Mouse (Mus musculus): ENCODE results near the gene Cux1.

Cux1 gene

GRCm38 (mm10) chr5:136568026-136568765 is 906 bp upstream of the Cux1 start:
- peak; percentile 22 to 24 for DNase-seq (ENCODE audit: low spot score in 2 of 2)

DNA sequence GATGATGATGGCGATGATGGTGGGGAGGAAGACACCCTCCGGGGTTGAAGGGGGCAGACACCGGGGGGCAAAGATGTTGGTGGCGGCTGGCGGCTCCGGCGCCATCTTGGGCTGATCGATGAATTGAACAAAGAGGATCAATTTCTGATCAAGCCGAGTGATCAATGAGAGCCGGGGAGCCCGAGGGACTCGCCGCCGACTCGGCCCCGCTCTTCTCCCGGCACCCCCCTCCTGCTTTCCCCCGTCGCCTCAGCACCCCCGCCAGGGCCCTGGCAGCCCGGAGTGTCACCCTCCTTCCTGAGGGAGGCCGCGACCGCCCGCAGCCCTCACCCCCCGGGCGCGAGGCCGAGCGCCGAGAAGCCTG is 496 bp downstream of the Cux1 start:
- no peak for DNase-seq (ENCODE audit: low spot score in 2 of 2)

GRCm38 (mm10) chr5:136566001-136566811 is 1.1 kb downstream of the Cux1 start:
- peak; percentile 52 to 54 for DNase-seq (ENCODE audit: low spot score in 2 of 2)

- peak in 1 of 2 experiments; percentile 40 for DNase-seq (ENCODE audit: low spot score in 2 of 2)
Observed at GRCm38 (mm10) chr5:136565311-136565811, 1.9 kb downstream of the Cux1 start.

DNA sequence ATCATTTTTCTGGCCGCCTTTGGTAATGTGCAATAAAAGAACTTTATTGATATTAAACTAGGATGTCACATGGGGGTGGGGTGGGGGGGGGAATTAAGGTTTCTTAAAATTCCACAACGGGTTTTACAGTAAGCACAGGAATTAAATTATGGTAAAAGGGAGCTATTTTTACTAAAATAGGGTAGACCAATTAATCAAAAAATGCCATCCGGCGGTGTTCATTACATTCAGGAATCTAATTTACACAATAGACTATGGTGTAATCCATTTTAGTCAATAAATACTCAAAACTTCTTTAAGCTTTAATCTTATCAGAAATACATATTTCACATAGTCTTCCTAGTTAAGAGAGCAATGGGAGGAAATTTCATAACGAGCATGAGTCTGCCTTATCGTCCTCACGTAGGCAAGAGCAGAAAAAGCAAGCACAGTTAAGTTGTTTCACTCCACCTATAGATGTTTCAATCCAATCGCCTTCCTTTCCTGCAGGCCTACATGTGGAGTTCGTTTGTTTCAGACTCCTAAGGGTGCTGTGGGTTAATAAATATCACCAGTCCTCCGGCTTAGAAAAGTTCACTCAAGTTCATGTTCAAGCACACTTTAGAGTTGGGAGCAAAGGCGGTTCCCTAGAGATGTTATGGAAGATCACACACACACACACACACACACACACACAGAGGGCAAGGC is 2.5 kb downstream of the Cux1 start:
- no peak for DNase-seq (ENCODE audit: low spot score in 2 of 2)

- no peak for DNase-seq (ENCODE audit: low spot score in 2 of 2)
Observed at GRCm38 (mm10) chr5:136563996-136564395, 3.3 kb downstream of the Cux1 start.

GRCm38 (mm10) chr5:136563104-136563503 is 4.2 kb downstream of the Cux1 start:
- no peak for DNase-seq (ENCODE audit: low spot score in 2 of 2)

DNA sequence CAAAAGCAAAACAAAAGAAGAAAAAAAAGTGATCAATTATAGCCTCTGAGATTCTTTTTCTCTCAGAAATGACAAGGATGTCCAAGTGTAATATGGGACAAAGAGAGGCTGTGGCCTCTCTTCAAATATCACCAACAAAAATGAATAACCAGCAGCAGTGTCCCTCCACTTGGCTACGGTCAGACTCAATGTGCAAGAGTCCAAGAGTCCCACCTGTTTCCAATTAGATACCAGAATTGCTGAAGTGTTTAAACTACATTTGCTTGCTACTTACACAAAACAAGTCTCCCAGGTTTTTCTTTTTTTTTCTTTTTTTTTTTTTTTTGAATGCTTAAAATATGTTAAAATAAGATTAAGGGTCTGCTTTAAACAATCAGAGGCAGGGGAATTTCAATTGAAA is 5.1 kb downstream of the Cux1 start:
- DNase-seq (ENCODE audit: low spot score in 2 of 2): no peak

DNA sequence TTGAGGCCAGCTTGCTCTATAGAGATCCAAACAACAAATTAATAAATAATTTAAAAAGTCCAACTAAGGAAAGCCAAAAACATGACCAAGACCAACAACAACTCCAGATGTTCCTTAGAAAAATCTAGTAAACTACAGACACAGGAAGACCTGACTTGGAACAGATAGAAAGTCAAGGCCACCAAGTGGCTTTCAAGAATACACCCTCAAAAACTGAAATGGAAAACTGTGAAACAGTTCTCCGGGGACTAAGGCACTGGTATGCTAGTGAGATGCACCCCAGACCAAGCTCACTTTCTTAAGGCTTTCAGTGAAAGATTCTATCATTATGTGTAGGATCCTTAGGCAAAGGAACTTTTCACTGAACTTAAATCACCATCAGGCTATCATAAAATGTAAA is 5.6 kb downstream of the Cux1 start:
- DNase-seq (ENCODE audit: low spot score in 2 of 2): no peak

GRCm38 (mm10) chr5:136560656-136561055 is 6.6 kb downstream of the Cux1 start:
- DNase-seq (ENCODE audit: low spot score in 2 of 2): no peak

- no peak for DNase-seq (ENCODE audit: low spot score in 2 of 2)
Observed at GRCm38 (mm10) chr5:136557446-136557845, 9.8 kb downstream of the Cux1 start.

GRCm38 (mm10) chr5:136556328-136557262 is 10.7 kb downstream of the Cux1 start:
- DNase-seq (ENCODE audit: low spot score in 2 of 2): no peak

GRCm38 (mm10) chr5:136555703-136556102 is 11.6 kb downstream of the Cux1 start:
- no peak for DNase-seq (ENCODE audit: low spot score in 2 of 2)

DNA sequence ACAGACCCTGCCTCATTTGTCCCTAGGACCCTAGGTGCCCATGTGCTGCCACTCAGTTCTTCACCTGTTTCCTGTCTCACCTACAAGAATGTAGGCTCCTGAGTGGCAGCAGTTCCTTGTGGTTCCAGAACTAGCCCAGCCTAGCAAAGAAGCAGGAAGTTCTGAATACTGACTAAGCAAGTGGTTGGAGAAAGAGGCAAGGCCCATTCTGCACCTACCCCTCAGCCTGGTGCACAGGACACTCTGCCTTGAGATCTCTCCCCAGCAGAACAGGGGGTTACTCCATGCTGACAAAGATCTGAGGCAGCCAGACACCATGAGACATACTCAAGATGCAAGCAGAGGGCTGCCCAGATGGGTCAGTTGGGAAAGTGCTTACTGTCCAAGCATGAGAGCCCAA is 14.5 kb downstream of the Cux1 start:
- DNase-seq (ENCODE audit: low spot score in 2 of 2): no peak

DNA sequence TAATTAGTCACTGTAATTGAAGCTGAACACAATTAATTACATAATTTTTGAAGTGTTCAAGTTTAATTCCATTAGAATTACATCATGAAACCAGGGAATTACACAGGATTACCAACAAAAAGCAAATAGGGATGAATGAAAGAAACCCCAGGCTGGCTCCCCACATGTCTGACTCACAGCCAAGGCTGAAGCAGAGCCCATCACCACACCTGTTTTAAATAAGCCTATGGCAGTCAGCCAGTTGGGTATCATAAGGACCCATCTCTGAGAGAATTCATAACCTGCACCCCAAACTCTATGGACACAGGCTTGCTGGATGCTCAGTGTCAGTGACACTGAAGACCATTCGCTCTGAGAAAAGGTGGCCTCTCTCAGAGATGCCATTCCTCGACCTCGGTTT is 15.2 kb downstream of the Cux1 start:
- DNase-seq (ENCODE audit: low spot score in 2 of 2): no peak

GRCm38 (mm10) chr5:136551571-136551970 is 15.7 kb downstream of the Cux1 start:
- DNase-seq (ENCODE audit: low spot score in 2 of 2): no peak

GRCm38 (mm10) chr5:136550726-136551125 is 16.6 kb downstream of the Cux1 start:
- DNase-seq (ENCODE audit: low spot score in 2 of 2): no peak

DNA sequence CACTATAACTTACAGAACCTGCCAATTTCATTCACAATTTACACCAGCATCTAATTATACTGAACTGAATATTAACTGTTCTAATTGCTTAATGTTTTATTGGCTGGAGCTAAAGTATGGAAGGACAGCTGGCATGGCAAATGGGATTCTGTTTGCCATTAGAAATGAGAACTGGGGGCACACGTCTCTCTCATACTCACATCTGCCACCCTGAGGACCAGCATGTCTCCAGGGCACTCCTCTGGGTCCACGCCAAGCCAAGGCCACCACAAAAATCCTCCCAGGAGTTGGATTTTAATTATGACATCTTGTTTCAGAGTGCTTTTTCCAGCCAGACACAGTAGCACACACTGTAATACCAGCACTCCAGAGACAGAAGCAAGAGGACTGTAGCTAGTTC is 18.5 kb downstream of the Cux1 start:
- DNase-seq (ENCODE audit: low spot score in 2 of 2): no peak

- no peak for DNase-seq (ENCODE audit: low spot score in 2 of 2)
Observed at GRCm38 (mm10) chr5:136545061-136545460, 22.2 kb downstream of the Cux1 start.

DNA sequence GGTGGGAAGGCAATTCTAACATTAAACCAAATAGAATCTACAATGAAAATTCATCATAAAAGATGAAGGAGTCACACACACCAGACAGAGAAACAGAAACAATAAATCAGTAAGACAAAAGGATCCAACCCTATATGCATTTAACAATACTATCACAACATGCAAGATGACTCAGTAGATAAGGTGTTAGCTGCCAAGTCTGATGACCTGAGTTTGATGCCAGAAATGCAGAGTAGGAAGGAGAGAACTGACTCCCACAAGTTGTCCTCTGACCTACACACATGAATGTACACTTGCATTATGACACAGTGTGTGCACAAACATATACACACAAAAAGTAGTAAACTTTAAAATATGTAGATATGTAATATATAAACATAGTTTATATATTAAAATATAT is 24.1 kb downstream of the Cux1 start:
- DNase-seq (ENCODE audit: low spot score in 2 of 2): no peak

DNA sequence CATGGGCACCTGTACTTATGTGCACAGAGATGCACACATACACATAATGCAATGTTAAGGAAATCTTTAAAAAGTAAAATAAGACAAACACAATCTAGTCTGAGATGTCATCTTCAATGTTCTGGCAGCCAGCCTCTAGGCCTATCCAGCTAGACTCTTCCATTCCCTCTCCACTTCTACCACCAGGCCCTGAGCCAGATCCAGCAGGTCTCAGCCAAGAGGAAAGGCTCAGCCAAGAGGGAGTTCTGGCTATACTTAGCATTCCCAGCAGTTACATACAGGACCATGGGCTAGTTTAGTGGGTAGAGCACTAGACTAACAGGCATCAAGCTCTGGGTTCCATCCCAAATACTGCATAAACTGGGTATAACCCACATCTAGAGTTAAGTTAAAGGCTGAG is 26.3 kb downstream of the Cux1 start:
- peak; percentile 46 to 64 for DNase-seq (ENCODE audit: low spot score in 2 of 2)
